Mouse (Mus musculus): ENCODE results near the gene Sept4.
A peak's percentile ranks its signal among the peaks of the same experiment; 100 is the strongest.

The Sept4 gene

DNA sequence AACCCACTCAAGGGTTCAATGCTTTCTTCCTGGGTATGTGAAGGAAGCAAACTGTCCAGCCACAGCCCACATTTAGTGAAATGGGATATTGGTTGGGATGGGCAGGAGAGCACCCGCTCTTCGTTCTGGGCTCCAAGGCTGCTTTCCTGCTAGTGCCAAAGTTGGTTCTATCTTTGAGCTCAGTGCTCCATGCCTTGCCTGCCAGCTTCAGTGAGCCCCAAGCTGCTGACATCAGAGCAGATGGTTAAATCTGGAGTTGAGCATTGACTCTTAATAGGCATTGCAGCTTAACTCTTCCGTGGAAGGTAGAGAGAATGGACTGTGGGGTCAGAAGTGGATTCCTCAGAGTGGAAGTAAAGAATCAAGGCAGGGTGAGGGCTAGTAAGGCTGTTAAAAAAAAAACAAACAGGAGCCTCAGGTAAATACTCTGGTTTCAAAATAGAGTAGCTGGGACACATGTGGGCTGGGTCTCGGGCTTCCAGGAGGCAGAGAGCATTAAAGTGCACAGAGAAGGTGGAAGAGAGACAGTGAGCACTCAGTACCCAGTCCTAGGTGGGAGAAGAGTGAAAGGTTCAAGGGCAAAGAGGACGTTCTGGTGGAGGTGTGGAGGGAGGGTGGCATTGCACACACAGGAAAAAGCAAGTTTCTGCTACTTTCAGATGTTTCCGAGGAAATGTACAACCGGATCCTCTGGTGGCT lies at the start of gene Sept4:
Gene Sept4 (plus strand): TSS at position 649 of the 699 bp plus-strand sequence.
- no peak for DNase-seq

DNA sequence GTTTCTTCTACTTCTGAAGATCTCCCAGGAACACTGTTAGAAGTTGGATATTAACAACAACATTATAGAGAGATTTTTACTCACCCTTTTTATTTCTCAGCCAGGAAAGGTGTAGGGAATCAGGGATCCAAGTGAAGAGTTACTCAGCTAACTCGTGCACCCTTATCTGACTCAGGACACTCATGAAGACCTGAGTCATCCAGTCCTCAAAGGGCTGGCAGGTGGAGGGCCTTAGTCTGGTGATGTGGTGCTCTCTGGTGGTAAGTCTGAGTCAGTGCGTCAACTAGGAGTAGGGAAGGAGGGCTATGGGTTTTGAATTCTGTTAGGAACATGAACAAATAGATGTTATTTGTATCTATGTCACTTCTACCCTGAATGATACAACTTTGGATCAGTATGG lies 49.4 kb upstream of the Sept4 start:
- DNase-seq = peak; percentile 7

DNA sequence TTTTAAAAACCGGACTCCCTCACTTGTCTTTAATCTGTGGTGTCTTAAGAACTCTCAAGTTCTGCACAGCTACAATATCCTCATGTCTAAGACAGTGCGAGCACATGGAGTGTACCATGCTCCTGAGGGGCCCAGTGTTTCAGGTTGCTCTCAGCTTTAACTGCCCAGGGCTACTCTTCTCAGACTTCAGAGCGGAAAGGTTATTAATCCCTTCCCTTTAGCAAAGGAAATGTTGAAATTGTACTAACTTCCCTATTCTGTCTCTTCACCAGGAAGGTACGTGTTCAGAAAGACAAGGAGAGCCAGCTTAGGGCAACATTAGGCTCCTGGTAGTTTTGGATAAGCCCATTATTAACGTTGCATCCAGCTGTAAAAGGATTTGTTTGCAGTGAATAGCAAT lies 45.2 kb upstream of the Sept4 start:
- no peak for DNase-seq

DNA sequence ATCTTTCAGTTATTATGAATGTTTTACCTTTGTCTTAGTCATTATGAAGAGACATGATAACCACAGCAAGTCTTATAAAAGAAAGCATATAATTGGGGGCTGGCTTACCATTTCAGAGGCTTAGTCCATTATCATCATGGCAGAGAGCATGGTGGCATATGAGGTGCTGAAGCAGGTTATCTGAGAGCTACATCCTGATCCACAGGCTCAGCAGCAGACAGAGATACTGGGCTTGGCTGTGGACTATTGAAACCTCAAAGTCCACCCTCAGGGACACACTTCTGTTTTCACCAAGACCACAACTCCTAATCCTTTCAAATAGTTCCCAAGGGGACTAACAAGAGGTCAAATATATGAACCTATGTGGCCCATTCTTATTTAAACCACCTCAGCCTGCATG lies 44.7 kb upstream of the Sept4 start:
- DNase-seq = no peak

DNA sequence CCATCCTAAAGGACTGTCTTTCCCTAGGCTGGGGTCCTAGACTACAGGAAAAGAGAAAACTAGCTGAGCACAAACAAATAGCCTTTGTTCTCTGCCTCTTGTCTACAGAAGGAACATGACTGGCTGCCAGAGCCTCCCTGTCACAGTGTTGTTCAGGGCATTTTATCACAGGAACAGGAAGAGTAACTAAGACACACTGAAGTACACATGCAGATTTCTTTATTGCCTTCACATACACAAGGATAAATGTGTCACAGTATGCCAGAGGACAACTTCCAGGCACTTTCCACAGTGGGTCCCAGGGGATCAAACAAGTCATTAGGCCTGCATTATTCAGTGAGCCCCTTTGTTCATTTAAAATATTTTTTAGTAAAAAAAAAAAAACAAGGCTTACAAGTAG lies 43.9 kb upstream of the Sept4 start:
- no peak for DNase-seq

DNA sequence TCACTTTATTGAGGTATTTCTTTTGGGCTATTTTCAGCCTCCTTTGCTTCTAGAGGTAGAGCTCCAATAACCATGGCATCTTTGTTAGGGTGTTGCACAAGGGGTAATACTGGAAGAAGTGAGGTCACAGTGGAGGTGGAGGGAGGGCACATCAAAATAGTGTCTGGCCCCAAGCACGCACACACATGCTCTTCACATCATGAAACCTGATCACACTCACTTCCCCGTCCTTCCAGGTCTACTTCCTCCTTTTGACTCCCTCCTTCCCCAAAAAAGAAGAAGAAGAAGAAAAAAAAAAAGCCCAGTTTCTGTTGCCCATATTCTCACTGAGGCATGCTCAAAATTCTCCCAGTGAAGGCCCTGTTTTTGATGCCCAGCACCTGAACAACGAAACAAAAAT lies 41.3 kb upstream of the Sept4 start:
- no peak for DNase-seq

DNA sequence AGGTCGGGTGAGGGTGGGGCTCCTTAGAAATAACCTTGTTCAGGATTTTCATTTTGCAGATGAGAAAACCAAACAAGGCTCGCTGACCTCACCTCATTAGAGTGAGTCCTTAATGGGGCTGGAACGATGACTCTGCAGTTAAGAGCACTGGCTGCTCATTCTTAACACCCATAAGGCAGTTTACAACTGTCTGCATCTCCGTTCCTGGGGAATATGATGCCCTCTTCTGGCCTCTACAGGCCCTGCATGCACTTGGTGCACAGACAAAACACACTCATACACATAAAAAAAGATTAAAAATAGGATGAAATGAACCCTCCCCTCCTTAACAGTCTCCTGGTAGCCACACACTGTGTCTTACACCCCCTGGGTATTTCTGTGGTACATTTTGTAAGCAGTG lies 40.7 kb upstream of the Sept4 start:
- DNase-seq = no peak

DNA sequence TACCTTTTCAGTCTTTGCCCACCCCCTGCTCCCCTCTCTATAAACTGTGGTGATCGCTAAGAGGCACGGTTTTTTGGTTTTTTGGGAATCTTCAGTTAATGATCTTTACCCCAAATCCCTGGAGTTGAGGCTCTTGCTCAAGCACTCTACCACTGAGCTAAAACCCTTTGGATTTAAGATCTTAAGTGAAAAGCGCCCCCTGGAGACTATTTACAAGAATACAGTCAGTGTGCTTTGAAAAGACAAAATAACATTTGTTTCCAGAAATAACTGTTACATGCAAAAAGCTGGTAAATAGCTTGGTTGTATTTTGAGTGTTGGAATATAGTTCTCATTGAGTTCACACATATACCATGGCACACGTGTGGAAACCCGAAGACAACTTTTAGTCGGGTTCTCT lies 37.0 kb upstream of the Sept4 start:
- DNase-seq = no peak

DNA sequence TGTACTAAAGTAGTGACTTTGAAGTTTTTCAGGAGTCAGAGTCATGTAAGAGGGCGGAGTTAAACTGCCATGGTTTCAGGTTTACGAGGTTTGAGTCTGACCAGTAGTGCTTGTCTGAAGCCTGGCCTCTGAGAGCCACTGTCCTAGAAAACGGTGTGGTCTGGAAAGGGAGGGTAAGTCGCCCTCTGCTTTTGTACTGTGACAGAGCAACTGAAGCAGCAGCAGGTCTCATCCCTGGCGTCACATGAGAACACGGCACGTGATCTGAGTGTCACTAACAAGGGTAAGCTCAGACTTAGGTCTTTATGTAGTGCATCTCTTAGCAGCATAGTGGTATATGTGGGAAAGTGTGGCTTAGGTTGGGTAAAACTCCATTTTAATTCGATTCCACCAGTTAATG lies 26.4 kb upstream of the Sept4 start:
- DNase-seq = no peak

DNA sequence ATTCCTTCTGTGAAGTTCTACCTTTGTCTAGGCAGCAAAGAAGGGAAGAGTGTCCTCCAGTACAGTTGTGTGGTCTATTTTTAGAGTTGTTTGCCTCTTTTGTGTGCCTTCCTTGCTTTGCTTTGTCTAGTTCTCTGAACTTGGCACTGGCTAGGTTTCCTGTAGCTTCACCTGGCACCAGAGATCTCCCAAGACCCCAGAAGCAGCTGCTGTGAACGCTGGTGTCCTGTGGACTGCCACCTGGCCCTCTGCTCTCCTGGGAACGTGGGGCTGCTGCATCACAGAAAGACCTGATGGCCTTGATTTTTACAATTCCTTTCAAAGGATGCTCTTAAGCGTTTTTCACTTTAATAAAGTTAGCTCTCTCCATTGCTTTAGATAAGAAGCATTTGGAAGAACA lies 25.8 kb upstream of the Sept4 start:
- no peak for DNase-seq

DNA sequence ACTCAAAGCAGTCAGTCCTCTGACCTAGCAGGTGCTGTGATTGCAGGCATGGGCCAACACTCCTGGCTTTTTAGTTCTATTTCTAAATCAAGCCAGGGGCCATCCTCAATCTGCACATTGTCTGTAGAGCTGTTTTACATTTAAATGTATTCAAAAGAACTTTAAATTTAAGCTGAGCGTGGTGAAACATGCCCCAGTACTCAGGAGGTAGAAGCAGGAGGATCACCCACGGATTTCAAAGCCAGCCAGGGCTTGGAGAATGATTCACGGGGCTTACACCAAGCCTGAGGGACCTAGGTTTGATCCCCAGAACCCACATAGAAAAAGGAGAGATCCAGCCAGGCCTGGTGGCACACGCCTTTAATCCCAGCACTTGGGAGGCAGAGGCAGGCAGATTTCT lies 15.4 kb upstream of the Sept4 start:
- DNase-seq = no peak

DNA sequence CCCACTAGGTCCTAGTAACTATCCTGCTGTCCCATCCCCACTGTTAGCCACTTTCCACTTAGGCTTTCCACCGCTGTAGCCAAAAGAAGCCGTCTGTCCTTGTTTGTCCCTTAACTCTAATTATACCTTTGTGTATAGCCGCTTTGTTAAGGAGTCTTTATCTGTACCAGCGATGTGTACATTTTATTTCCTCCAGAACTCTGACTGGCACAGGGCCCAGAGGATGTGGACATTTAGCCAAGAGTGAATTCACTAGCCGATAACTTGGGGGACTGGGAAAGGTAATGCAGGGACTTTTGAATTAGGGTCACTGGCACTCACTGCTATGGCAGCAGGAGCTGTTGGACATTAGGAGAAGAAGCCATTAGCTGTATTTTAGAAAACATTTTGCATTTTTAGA lies 14.3 kb upstream of the Sept4 start:
- no peak for DNase-seq

DNA sequence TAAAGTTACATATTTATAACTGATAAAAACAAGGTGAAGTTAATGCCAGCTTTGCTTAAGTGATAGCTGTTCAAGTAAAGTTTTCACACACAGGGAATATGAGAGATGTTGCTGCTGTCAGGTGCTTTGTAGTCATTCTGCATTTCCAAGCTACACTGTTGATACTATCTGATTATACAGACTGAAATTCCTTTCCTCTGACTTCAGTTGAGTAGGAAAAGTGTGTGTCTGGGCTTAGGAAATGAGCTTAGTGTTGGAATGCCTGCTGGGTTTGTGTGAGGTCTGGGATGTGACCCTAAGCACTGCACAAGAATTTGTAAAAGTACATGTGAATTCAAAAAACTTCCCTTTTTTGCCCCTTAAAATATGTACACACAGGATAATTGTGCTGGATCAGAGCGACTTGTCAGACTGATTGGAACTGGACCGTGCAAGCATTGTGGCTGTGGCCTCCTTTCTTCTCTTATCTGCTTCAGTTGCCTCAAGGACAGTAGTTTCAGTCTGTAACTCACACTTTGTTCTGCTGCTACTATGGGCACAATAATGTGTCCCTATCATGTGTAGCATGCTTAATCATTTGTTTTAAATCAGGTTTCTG lies 13.5 kb upstream of the Sept4 start:
- no peak for DNase-seq

DNA sequence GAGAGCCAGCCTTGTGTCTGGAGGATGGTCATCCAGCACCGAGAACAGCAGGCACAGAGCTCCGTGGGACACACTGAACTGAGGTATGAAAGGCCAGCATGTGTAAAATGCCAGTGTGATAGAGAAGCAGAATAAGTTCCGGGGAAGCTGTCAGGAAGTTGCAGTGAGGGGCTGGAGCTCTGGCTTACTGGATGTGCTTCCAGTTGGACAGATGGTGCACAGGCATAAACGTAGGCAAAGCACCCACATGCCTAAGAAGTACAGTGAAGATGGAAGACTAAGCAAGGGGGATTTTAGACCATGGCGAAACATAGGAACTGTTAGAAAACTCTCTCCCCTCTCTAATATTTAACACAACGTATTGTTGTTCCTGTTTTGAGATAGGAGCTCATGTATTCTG lies 7.5 kb upstream of the Sept4 start:
- no peak for DNase-seq

DNA sequence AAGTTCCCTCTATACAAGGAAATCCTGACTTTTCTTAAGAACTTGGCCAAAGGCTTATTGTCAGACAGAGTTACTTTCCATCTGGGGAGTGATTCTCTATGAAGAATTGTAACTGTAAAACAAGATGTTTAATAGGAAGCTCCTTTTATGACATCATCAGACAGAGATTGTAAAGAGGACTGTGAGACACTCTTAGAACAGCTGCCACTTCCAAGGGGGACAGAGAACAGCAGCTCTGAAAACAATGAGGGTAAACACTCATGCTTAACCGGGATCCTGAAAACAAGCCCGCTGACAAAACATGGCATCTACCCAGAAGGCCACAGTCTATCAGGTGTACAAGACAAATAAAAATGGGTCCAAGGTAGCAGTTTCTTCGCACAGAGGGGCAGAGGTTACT lies 2.2 kb upstream of the Sept4 start, which contains the start of gene Gm11492:
Gene Gm11492 (plus strand): TSS at position 153 of the 400 bp plus-strand sequence.
- no peak for DNase-seq

DNA sequence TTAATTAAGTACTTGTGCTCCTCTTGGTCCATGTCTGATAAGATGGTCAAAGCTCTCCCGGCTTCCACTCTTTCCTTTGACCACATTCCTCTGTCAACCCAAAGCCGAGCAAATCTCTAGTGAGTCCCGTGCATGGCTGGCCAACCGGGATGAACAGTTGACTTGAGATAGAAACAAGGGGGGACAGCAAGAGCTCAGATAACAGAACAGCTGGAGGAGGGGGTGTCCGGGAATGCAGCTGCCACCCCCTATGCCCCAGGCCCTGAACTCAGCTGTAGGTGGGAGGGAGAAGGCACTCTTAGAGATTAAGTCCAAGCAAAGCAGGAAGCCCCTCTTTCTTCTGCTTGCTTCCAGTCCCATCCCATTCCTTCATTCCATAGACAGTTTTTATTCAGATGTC lies 2.0 kb downstream of the Sept4 start:
- no peak for DNase-seq

DNA sequence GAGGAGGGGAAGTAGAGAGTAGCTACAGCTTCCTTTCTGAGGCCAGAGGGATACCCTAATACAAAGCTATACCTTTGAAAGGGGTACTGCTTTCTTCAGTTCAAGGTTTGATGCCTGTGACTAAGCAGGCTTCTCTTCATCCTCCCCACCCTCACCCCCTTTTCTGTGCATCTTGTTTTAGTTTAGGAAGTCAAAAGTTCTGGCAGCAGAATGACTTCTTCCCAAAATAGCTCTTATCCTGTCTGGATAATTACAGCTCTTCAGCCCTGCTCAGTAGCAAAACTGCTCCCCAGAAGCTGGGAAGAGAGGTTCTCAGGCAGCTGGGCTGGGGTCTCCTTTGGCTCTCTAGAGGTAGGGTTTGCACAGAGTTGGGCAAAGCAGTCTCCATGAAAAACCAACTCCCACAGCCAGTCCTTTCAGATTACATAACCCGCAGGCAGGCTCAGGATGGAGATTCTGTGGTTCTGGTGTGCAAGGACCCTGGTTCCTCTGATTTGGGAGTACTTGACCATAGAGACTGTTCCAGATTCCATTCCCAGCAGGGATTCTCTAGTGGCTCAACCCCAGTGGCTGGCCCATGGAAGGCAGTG lies 2.8 kb downstream of the Sept4 start:
- no peak for DNase-seq

DNA sequence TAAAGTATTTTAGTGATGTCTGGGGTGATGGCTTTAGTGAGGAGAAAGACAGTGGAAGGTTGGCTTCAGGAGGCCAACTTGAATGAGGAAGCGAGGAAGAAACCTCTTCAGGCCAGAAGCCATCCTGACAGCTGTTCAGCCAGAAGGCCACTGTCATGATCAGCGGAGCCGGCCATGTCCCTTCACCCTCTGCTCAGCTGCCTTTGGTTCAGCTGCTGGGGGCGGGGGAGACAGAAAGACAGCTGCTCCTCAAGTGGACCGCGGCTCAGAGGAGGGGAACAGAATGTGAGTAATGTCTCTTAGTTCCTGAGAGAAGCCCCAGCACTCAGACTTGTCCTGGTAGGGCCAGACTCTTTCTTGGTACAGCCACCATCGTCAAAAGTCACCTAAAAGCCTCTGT lies 5.0 kb downstream of the Sept4 start:
- no peak for DNase-seq

DNA sequence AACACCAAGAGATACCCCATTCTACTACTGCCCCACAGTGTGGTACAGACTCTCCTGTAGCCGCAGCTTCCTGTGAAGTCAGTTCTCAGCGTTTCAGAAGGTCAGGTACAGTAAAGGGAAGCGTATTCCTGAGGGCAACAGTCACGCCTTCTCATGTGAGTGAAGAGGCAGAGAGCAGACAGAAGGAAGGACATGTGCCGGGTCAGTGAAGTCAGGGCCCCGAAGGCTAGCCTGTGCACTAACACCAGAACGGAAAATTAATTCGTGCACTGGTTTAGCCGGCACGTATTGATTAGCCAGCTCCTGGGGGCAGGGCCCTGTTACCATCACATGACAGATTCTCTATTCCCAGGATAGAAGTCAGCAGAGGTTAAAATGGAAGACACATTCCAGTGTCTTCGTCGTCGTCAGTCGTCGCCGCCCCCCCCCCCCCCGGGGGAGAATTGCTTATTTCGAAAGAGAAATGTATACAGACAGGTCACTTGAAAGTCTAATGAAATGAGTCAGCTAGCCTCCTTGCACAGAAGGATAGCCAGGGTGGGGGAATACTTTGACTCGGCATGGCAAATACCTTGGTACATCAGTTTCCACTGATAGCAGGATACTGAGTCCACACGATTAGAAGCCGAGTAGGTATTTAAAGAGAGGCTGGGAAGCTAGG lies 5.9 kb downstream of the Sept4 start:
- DNase-seq = no peak

DNA sequence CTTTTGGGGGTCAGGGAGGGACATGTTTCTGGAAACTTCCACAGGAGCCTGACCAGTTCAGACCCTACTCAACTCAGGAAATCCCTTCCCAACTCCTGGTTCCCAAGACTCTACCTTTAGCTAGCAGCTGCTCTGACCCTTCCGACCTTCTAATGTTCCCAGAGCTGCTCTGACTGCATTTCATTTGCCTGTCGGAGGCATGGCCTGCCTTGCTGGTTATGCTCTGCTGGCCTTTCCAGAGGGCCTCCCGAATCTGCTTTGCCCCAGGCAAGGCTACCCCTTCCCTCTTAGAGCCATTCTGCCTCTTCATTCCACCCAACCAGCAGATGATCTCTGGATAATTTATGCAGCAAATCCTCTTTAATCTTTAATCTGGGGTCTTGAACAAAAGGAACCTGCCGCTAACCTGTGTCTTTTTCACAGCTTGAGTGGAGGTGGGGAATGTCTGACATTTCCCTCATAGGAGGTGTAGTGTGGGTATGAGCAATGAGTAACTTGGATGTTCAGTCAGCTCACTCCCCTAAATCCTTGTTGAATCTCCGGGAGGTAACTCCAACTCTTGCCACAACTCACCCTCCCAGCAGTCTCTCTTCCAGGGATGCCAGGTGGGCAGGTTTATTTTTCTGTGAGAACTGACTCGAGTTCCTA lies 9.0 kb downstream of the Sept4 start:
- DNase-seq = no peak

DNA sequence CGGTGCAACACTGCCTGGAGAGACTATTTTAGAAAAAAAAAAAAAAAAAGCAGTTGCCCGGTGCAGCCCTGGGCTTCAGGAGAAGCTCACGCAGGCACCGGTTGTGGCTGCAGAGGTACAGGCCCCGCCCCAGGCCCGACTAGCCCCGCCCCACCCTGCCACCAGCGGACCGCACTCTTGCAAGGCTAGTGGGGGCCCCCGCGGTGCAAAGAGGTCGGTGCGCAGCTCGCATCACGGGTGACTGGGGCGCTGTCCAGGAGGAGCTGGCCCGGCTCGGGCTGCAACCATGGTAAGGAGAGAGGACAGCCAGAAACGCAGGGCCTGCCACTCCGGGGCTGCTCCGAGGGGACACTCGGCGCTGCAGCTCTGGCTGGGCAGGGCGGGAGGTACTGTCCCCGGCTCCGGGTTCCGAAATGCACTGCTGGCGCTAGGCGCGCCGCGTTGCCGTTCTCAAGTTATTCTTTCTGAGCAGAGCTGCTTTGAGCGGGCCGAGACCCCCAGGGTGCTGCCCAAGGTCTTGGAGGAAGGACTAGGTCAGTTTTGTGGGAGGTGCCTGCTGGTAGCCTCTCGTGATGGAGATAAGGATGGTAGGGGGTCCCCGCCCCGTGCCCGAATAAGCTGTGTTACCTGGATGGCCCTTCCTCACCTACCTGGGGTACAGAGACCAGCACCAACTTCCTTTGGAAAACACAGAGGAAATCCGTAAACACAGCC lies 9.7 kb downstream of the Sept4 start:
- peak; percentile 63 for DNase-seq

DNA sequence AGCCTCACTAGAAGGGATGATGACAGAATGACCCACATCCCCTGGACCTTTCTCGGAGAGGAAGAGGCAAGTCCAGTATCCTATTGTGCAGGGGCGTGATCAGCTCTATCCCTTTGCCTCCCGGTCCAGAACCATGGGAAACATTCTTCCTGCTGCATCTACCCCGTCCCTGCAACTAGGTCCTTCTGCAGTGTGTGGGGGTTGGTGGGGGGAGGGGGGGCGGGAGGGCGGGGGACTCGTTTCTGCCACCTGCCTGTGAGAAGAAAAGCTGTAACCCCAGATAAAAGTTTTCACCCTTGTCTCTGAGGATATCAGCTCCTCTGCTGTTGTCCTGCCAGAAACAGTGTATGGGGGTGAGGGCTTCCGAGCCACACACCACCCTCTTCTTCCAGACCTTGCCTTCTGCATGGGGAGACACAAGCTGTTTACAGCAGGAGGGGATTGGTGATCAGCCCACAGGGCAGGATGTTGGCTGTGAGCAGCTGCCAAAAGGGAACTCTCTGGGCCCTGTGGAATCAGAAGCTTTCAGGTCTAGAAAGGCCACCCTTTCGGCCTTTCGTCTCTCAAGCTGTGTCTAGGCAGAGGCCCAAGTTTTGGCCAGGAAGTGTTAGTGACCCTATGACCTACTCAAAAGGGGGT lies 10.4 kb downstream of the Sept4 start:
- no peak for DNase-seq
